Mouse (Mus musculus) hindbrain, embryonic 16.5 days (tissue): ENCODE measurements around the gene Fam131a. TPM values are rescaled to one million over a fixed set of nuclear protein-coding genes. Genes with fewer than 3 reads are reported as not detected.
A peak's percentile ranks its signal among the peaks of the same experiment; 100 is the strongest.

Experiments used
- ATAC-seq: fragments of 200-750 bp; cut with Nextera tagmentation; 2 replicates; pipeline ENCODE4 v1.8.0; 2017; ENCODE audit warnings: moderate TSS enrichment, moderate library complexity
- H3K27ac ChIP-seq: fragments of 300-500 bp; sonication (generic); 2 replicates; pipeline ENCODE4 v1.5.1; 2014; ENCODE audit warnings: low read depth, mild to moderate bottlenecking, control low read depth, low read length, moderate library complexity
- H3K27me3 ChIP-seq: fragments of 300-500 bp; sonication (generic); replicated peaks from 2 replicates; pipeline ENCODE4 v1.6.1; 2014; ENCODE audit warnings: low read length; ENCODE audit not compliant: control insufficient read depth, insufficient read depth
- H3K36me3 ChIP-seq: fragments of 300-500 bp; sonication (generic); 2 replicates; pipeline ENCODE4 v1.6.1; 2014; ENCODE audit warnings: mild to moderate bottlenecking, low read length, moderate library complexity, mixed read lengths; ENCODE audit not compliant: control insufficient read depth, insufficient read depth
- H3K4me1 ChIP-seq: fragments of 300-500 bp; sonication (generic); 2 replicates; pipeline ENCODE4 v1.6.1; 2014; ENCODE audit warnings: low read depth, low read length; ENCODE audit not compliant: control insufficient read depth, insufficient read depth
- H3K4me2 ChIP-seq: fragments of 300-500 bp; sonication (generic); 2 replicates; pipeline ENCODE4 v1.6.1; 2014; ENCODE audit warnings: mild to moderate bottlenecking, low read length, control low read depth, moderate library complexity
- H3K4me3 ChIP-seq: fragments of 300-500 bp; sonication (generic); 2 replicates; pipeline ENCODE4 v1.5.1; 2014; ENCODE audit warnings: mild to moderate bottlenecking, low read length, control low read depth, moderate library complexity
- H3K9ac ChIP-seq: fragments of 300-500 bp; sonication (generic); 2 replicates; pipeline ENCODE4 v1.6.1; 2014; ENCODE audit warnings: low read depth, mild to moderate bottlenecking, control low read depth, low read length, moderate library complexity
- H3K9me3 ChIP-seq: fragments of 300-500 bp; sonication (generic); 2 replicates; pipeline ENCODE4 v1.6.1; 2014; ENCODE audit warnings: mild to moderate bottlenecking, low read length, moderate library complexity; ENCODE audit not compliant: control insufficient read depth
- WGBS: fragments of 180-500 bp; shearing (Covaris S2); extraction: QIAGEN DNeasy Blood & Tissue Kit; methylation state at CpG from one replicate; pipeline ENCODE4 v1.1.7; 2014; 5-methylcytosine and 5-hydroxymethylcytosine counted together
- polyA plus RNA-seq: library from polyadenylated mRNA; unstranded; fragments of >200 nt; fragmentation: Nextera tagmentation; extraction: Ambion mirVana; gene quantifications from 2 replicates; pipeline ENCODE4 v1.2.1, GENCODE M21; 2015

The Fam131a gene
- polyA plus RNA-seq, 1 experiment from 2014 or later: 56.7 TPM

DNA sequence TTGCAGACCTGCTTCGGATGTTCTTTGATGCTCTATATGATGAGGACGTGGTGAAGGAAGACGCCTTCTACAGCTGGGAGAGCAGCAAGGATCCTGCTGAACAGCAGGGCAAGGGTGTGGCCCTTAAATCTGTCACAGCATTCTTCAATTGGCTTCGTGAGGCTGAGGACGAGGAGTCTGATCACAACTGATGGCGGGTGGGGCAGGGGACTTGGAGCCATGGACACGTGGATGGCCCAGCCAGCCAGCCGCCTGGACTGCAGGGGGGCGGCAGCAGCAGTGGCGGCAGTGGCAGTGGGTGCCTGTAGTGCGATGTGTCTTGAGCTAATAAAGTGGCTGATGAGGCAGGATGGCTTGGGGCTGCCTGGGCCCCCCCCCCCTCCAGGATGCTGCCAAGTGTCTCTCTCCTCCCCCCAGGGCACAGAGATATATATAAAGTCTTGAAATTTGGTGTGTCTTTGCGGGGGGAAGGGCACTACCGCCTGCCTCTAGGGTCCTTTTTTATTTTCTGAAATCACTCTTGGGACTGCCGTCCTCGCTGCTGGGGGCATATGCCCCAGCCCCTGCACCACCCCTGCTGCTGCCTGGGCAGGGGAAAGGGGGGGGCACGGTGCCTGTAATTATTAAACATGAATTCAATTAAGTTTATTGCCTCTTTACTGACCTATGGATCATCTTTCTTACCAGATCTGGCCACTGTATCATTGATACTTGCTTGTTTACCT, 638 bp upstream of the Fam131a start:
- 38% methylated on average over 16 of the region's 16 CpGs for WGBS
- Histone ChIP-seq H3K4me2 (peak overlapping the region; percentile 88), H3K9me3 (no peaks in the 10 kb centered on the region), H3K4me3 (no peak overlapping the region), H3K27ac (peak overlapping the region; percentile 96), H3K27me3 (no peaks in the 10 kb centered on the region), H3K36me3 (peaks cover 35% of the 10 kb centered on the region), H3K4me1 (peaks cover 31% of the 10 kb centered on the region), H3K9ac (peak overlapping the region; percentile 93; the same call in 1 of the 2 replicates)
- ATAC-seq: no peak

DNA sequence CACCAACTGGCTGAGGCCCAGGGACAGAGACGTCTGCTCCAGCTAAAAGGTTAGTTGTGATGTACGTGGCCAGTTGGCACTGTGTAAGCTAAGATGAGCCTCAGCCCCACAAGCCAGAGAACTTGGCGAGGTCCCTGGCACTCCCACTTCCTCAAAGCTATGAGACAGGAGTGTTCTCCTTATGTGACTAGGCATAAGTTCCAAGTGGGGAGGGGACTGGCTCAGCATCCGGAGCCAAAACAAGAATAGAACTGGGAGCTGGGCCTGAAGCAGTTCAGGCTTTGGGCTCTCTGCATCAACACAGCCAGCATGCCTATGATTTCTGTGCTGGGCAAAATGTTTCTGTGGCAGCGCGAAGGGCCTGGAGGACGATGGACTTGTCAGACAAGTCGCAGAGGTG, 1.7 kb downstream of the Fam131a start:
- WGBS: 58% methylated on average over 8 of the region's 8 CpGs
- Histone ChIP-seq H3K36me3 (peaks cover 24% of the 10 kb centered on the region), H3K4me1 (peaks cover 31% of the 10 kb centered on the region), H3K27me3 (no peaks in the 10 kb centered on the region), H3K9ac (no peak overlapping the region), H3K27ac (peak overlapping the region; percentile 9; the same call in 1 of the 2 replicates), H3K9me3 (no peaks in the 10 kb centered on the region), H3K4me3 (no peak overlapping the region), H3K4me2 (no peak overlapping the region; the same call in 1 of the 2 replicates)
- no peak for ATAC-seq

DNA sequence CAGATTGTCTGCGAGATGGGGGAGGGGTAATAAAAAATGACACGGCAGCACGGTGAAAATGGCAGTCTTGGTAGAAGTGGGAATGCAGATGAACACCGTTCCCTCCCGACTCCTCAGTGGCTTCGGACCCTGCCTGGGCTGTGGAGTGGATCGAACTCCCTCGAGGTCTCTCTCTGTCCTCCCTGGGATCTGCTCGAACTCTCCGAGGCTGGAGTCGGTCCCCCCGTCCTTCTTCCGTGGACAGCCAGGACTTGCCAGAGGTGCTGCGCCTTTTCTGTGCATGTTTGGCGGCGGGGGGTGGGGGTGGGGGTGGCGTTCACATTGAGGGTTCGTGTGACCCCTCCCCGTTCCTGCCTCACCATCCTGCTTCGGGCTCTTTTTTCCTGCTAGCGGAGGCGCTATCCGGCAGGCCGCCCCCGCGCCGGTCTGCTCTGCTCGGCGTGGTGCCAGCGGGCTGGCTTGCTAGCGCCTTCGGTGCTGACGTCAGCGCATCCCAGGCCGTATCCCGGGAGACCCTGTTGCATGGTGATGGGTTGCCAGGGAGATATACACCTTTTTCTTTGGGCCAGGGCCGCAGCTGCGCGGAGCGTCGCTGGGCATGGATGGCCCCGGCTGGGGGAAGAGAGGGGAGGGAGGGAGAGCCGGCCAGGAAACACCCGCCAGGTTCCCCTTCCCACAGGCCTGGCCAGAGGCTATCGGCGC, 2.7 kb downstream of the Fam131a start:
- Histone ChIP-seq H3K4me1 (peaks cover 31% of the 10 kb centered on the region), H3K36me3 (peaks cover 22% of the 10 kb centered on the region), H3K4me2 (peak overlapping the region; percentile 82), H3K27ac (peak overlapping the region; percentile 77), H3K9me3 (no peaks in the 10 kb centered on the region), H3K9ac (peak overlapping the region; percentile 76), H3K4me3 (peak overlapping the region; percentile 53), H3K27me3 (no peaks in the 10 kb centered on the region)
- ATAC-seq: peak; percentile 77
- WGBS: under 1% methylated on average over 46 of the region's 46 CpGs

DNA sequence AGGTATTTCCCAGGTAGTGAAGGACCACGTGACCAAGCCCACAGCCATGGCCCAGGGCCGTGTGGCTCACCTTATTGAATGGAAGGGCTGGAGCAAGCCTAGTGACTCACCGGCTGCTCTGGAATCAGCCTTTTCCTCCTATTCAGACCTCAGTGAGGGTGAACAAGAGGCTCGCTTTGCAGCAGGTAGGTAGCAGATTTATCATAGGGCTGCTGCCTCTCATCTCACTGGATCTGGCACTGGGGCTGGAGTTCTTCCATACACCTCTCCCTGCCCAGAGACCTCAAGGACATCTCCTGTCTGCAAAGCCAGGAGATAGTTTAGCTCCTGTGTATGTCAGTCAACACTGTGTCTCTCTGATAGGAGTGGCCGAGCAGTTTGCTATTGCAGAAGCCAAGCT, 6.2 kb downstream of the Fam131a start:
- WGBS: 89% methylated on average over 5 of the region's 5 CpGs
- no peak overlapping the region for H3K27ac ChIP-seq
- H3K4me3 ChIP-seq: no peak overlapping the region
- no peak overlapping the region for H3K4me2 ChIP-seq
- H3K9me3 ChIP-seq: no peaks in the 10 kb centered on the region
- no peak overlapping the region for H3K9ac ChIP-seq
- ATAC-seq: no peak
- peaks cover 20% of the 10 kb centered on the region for H3K36me3 ChIP-seq
- H3K27me3 ChIP-seq: no peaks in the 10 kb centered on the region
- peaks cover 29% of the 10 kb centered on the region for H3K4me1 ChIP-seq

DNA sequence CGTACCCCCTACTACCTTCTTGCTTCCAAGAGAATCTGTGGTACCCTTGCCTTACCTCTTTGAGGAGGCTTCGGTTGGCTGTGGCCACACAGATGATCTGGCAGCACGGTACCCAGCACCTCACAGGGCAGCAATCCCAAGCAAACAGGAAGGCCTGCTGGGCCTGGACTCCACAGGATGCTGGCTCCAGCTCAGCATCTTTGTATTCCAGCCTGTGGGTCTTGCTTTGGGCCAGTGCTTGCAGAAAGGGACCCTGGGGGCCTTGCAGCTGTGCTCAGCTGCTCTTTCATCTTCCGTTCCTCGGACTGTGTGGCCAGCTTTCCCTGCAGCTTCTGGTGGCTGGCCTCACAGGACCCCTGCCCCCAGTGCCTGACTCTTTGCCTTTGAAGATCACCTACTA, 7.0 kb downstream of the Fam131a start:
- Histone ChIP-seq H3K36me3 (peaks cover 20% of the 10 kb centered on the region), H3K4me2 (no peak overlapping the region), H3K4me3 (no peak overlapping the region), H3K4me1 (peaks cover 24% of the 10 kb centered on the region), H3K27ac (no peak overlapping the region), H3K9me3 (no peaks in the 10 kb centered on the region), H3K9ac (no peak overlapping the region), H3K27me3 (no peaks in the 10 kb centered on the region)
- 30% methylated on average over 5 of the region's 5 CpGs for WGBS
- no peak for ATAC-seq

- WGBS: 41% methylated on average over 7 of the region's 7 CpGs
- Histone ChIP-seq H3K9me3 (no peaks in the 10 kb centered on the region), H3K27me3 (no peaks in the 10 kb centered on the region), H3K9ac (no peak overlapping the region), H3K36me3 (peaks cover 20% of the 10 kb centered on the region), H3K4me1 (peaks cover 14% of the 10 kb centered on the region), H3K4me3 (no peak overlapping the region), H3K27ac (no peak overlapping the region), H3K4me2 (no peak overlapping the region)
- ATAC-seq: no peak
Measured at GRCm38 (mm10) chr16:20701316-20701715, 8.3 kb downstream of the Fam131a start.

DNA sequence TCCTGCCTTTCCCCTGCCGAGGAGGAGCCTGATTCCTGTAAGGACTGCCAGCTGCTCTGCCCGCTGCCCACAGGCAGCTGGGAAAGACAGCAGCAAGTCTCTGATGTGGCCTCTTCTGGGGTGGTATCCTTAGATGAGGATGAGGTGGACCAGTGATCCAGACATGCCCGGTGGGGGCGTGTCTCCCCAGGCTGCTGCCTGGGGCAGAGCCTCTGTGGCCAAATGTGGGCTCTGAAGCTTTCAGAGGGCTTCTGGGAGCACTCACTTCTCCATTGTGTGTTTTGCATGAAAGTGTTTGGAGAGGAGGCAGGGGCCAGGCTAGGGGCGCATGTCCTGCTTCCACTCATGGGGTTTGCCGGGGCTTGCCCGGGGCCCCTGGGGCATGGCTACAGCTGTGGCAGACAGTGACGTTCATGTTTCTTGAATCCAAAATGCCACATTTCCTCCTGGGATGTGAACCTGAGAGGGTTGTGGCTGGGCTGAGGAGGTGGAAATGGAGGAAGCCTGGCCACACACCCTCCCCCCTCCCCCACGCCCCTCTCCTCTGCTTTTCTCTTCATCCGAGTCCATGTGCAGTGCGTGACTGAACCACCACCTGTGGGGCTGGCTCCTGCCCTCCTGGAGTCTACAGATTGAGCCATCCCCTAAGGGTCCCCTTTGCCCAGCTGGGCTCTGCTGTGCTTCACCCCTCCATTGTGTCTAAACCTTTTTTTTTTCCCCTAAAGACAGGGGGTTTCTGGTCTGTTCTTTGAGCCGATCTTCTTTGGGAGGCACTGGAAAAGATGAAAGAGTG, 8.9 kb downstream of the Fam131a start:
- Histone ChIP-seq H3K4me2 (no peak overlapping the region), H3K36me3 (peaks cover 20% of the 10 kb centered on the region), H3K9ac (peak overlapping the region; percentile 15; the same call in 1 of the 2 replicates), H3K4me1 (peaks cover 10% of the 10 kb centered on the region), H3K9me3 (no peaks in the 10 kb centered on the region), H3K27ac (peak overlapping the region; percentile 49), H3K27me3 (no peaks in the 10 kb centered on the region), H3K4me3 (no peak overlapping the region)
- WGBS: 9% methylated on average over 12 of the region's 12 CpGs
- peak; percentile 14; the same call in 1 of the 2 replicates for ATAC-seq

- Histone ChIP-seq H3K4me3 (no peak overlapping the region), H3K4me1 (peaks cover 10% of the 10 kb centered on the region), H3K36me3 (peaks cover 22% of the 10 kb centered on the region), H3K4me2 (no peak overlapping the region), H3K9ac (no peak overlapping the region), H3K27me3 (no peaks in the 10 kb centered on the region), H3K27ac (peak overlapping the region; percentile 49), H3K9me3 (no peaks in the 10 kb centered on the region)
- WGBS: 6% methylated on average over 8 of the region's 8 CpGs
- ATAC-seq: peak; percentile 75
Measured at GRCm38 (mm10) chr16:20702522-20702893, 9.5 kb downstream of the Fam131a start.

DNA sequence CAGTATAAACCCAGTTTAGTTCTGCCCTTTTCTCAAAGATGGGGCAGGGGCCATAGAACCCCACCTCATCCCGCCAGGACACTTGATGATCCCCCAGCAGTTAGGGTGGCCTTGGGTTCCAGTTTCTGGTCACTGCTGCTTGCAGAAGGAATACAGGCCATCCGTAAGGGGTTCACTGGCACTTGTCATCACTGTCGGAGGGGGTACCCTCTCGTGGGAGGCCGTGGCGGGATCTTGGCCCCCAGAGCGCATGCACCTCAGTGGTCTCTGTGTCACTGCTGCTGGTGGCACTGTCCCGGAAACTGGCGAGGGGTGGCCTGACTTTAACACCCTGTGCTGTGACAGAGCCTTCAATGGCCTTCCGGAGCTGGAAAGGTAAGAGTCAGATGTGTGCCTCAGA, 10.0 kb downstream of the Fam131a start:
- no peak for ATAC-seq
- Histone ChIP-seq H3K4me1 (peaks cover 10% of the 10 kb centered on the region), H3K4me3 (no peak overlapping the region), H3K4me2 (no peak overlapping the region), H3K9me3 (no peaks in the 10 kb centered on the region), H3K36me3 (peaks cover 22% of the 10 kb centered on the region), H3K27me3 (no peaks in the 10 kb centered on the region), H3K9ac (no peak overlapping the region), H3K27ac (no peak overlapping the region)
- 95% methylated on average over 10 of the region's 10 CpGs for WGBS
